Mouse (Mus musculus): ENCODE data around the gene Hs2st1.

DNA sequence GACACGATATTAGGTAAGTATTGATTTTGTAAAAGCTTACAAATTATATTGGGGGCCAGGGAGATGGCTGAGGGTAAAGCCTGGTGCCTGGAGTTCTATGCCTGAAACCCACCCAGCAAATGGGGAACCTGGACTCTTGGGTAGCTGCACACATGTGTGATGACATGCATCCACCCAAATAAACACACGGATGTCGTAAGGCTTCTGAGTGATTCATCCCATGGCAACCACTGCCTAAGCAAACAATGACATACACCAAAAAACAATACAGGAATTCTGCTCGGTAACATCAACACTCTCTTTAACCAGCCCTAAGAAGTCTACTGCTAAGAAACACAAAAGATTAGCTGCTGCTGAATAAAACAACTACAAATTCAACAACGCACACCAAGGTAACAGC lies 73.2 kb downstream of the Hs2st1 start:
- TF ChIP-seq NRF1 (IDR thresholded peaks at IDR 0.05; ENCODE audit: insufficient read depth, low read depth, low read length, poor library complexity, severe bottlenecking): no peak
- TF ChIP-seq JUND (IDR thresholded peaks at IDR 0.05; ENCODE audit: low read depth, low read length): no peak
- TF ChIP-seq ZC3H11A (IDR thresholded peaks at IDR 0.05; ENCODE audit: low read depth, low read length): no peak
- TF ChIP-seq MAFK (IDR thresholded peaks at IDR 0.05; ENCODE audit: borderline replicate concordance, low read depth, low read length): no peak
- no peak for TF ChIP-seq MYC (IDR thresholded peaks at IDR 0.05; ENCODE audit: low read depth, low read length)
- TF ChIP-seq TCF12 (IDR thresholded peaks at IDR 0.05; ENCODE audit: low read depth, low read length): no peak
- TF ChIP-seq TAL1 (IDR thresholded peaks at IDR 0.05; ENCODE audit: low read length): no peak
- TF ChIP-seq CHD1 (IDR thresholded peaks at IDR 0.05; ENCODE audit: low read depth, low read length): no peak
- TF ChIP-seq ZNF384 (IDR thresholded peaks at IDR 0.05; ENCODE audit: low read depth, low read length): no peak
- TF ChIP-seq POLR2A (IDR thresholded peaks at IDR 0.05; ENCODE audit: control insufficient read depth in 1 of 2, insufficient read depth in 1 of 2, low read depth in 1 of 2, low read length in 2 of 2, poor library complexity in 1 of 2): no peak

Data from MEL (cell line).